Mouse (Mus musculus): ENCODE data around the gene Gm45021. TPM values are rescaled to one million over a fixed set of nuclear protein-coding genes. Genes with fewer than 3 reads are reported as not detected.
"Not testable (repeated sequence)": the region's sequence is repeated elsewhere in the genome, so short reads cannot be mapped to it uniquely, and the experiment has no call there.

Gene Gm45021
- polyA plus RNA-seq, 1 experiment from 2014 or later: not detected

DNA sequence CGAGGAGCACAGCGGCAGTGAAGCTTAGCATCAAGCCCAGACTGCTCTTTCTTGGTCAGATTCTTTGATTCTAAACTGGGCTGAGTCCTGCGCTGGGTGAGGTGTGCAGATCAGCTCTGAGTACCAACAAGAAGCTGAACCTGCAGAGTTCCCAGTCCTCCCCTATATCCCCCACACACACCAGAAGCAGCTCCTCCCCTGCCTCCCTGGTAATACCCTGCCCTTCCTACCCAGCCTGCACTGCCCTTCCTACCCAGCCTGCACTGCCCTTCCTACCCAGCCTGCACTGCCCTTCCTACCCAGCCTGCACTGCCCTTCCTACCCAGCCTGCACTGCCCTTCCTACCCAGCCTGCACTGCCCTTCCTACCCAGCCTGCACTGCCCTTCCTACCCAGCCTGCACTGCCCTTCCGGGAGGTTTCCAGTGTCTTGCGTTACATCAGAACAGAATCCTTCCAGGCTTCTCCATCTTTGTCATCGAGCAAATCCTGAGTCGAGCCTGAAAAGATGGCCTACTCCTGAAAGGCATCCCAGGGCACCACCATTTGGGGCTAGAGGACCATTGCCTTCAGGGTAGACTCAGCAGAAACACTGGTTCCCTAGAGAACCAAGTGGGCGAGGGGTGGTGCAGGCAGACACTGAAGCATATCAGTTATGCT is 32.9 kb downstream of the Gm45021 start:
- H3K4me2 ChIP-seq (ENCODE audit: low read length); H3K4me1 ChIP-seq (ENCODE audit: control insufficient read depth, insufficient read depth, low read length): not testable (repeated sequence)
- 88% methylated on average over 8 of the region's 8 CpGs for WGBS

DNA sequence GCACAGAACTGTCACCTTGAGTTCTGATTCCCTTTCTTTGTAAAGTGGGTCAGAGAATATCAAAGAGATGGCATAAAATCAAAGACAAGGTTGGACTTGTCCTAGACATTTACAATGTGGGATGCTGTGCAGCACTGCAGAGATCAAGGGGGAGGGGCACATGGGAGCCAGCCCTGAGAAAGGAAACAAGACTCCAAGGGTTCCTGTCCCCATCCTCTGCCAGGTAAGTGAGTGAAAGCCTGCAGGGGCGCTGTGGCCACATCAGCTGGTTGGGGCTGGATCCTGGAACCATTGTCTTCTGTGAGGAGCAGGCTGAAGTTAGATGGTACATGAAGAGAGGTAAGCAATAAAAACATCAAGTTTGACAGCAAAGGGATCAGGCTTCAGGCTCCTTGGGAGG is 34.0 kb downstream of the Gm45021 start:
- Histone ChIP-seq H3K9me3 (replicated peaks; ENCODE audit: control insufficient read depth, low read length, poor library complexity, severe bottlenecking) (no peaks in the 10 kb centered on the region), H3K4me3 (ENCODE audit: low read depth, low read length) (no peak overlapping the region), H3K9ac (ENCODE audit: low read depth, low read length) (no peak overlapping the region), H3K27ac (ENCODE audit: low read length) (no peak overlapping the region), H3K36me3 (ENCODE audit: control insufficient read depth, insufficient read depth, low read length) (peaks cover 16% of the 10 kb centered on the region), H3K4me2 (ENCODE audit: low read length) (no peak overlapping the region), H3K4me1 (ENCODE audit: control insufficient read depth, insufficient read depth, low read length) (peaks cover 8% of the 10 kb centered on the region), H3K27me3 (ENCODE audit: control insufficient read depth, insufficient read depth, low read depth, low read length) (peaks cover 5% of the 10 kb centered on the region)
- 33% methylated on average over 1 of the region's 1 CpGs for WGBS
- ATAC-seq: no peak

More for the DNA sequence above, 32.9 kb downstream of the Gm45021 start:
- not testable (repeated sequence) for H3K9ac ChIP-seq (ENCODE audit: low read depth, low read length); ATAC-seq; H3K9me3 ChIP-seq (replicated peaks; ENCODE audit: control insufficient read depth, low read length, poor library complexity, severe bottlenecking); H3K27me3 ChIP-seq (ENCODE audit: control insufficient read depth, insufficient read depth, low read depth, low read length); H3K27ac ChIP-seq (ENCODE audit: low read length); H3K4me3 ChIP-seq (ENCODE audit: low read depth, low read length)
- H3K36me3 ChIP-seq (ENCODE audit: control insufficient read depth, insufficient read depth, low read length): peaks cover 16% of the 10 kb centered on the region

DNA sequence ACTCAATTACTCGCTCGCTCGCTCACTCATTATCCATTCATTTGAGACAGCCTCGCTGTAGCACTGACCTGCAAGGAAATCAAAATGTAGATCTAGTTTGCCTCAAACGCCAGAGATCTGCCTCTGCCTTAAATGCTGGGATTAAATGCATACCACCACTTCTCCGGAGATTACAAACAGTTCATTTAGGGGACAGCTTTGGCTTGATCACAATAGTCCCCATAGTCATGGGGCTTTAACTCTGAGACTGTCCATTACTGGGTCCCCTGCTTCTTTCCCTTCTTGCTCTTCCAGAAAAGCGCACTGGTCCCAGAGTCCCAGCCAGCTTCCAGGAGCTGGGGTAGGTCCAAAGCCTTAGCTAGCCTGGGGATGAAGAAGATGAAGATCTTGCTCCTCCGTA is 37.1 kb downstream of the Gm45021 start, which contains the start of gene AI854703:
Gene AI854703 (plus strand): TSS at position 301 of the 400 bp plus-strand sequence.
- peak within 1 kb of the TSS; percentile 74 for H3K9ac ChIP-seq (ENCODE audit: low read depth, low read length)
- 22% methylated on average over 8 of the region's 8 CpGs for WGBS

DNA sequence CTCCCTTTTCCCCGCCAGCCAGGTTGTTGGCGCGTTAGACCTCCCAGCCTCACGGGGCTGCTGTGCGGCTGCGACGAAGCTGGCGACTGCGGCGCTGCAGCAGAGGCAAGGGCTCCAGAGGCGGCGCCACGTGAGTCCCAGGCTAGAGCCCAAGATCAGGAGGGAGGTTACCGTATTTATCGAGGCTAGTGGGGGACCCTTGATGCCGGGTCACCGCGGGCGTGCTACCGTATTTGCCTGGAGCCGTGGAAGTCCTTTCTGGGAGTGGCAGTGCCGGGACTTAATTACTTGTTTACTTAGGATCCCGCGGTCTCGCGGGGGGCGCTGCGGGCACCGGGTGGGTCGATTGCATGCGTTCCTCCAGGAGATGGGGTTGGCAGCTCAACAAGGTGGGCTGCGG is 37.6 kb downstream of the Gm45021 start:
- under 1% methylated on average over 32 of the region's 32 CpGs for WGBS
- Histone ChIP-seq H3K36me3 (ENCODE audit: control insufficient read depth, insufficient read depth, low read length) (no peaks in the 10 kb centered on the region), H3K9ac (ENCODE audit: low read depth, low read length) (peak overlapping the region; percentile 74), H3K4me3 (ENCODE audit: low read depth, low read length) (peak overlapping the region; percentile 51), H3K9me3 (replicated peaks; ENCODE audit: control insufficient read depth, low read length, poor library complexity, severe bottlenecking) (no peaks in the 10 kb centered on the region), H3K27me3 (ENCODE audit: control insufficient read depth, insufficient read depth, low read depth, low read length) (peaks cover 5% of the 10 kb centered on the region), H3K27ac (ENCODE audit: low read length) (no peak overlapping the region), H3K4me2 (ENCODE audit: low read length) (peak overlapping the region; percentile 82), H3K4me1 (ENCODE audit: control insufficient read depth, insufficient read depth, low read length) (peaks cover 17% of the 10 kb centered on the region)
- peak; percentile 46 for ATAC-seq

More for the DNA sequence above, 37.1 kb downstream of the Gm45021 start, which contains the start of gene AI854703:
- Histone ChIP-seq H3K4me3 (ENCODE audit: low read depth, low read length) (peak within 1 kb of the TSS; percentile 51), H3K36me3 (ENCODE audit: control insufficient read depth, insufficient read depth, low read length) (no peaks in the 10 kb centered on the region), H3K27ac (ENCODE audit: low read length) (no peak within 1 kb of the TSS), H3K4me2 (ENCODE audit: low read length) (peak within 1 kb of the TSS; percentile 82), H3K9me3 (replicated peaks; ENCODE audit: control insufficient read depth, low read length, poor library complexity, severe bottlenecking) (no peaks in the 10 kb centered on the region), H3K4me1 (ENCODE audit: control insufficient read depth, insufficient read depth, low read length) (peaks cover 17% of the 10 kb centered on the region), H3K27me3 (ENCODE audit: control insufficient read depth, insufficient read depth, low read depth, low read length) (peaks cover 5% of the 10 kb centered on the region)
- ATAC-seq: no peak

DNA sequence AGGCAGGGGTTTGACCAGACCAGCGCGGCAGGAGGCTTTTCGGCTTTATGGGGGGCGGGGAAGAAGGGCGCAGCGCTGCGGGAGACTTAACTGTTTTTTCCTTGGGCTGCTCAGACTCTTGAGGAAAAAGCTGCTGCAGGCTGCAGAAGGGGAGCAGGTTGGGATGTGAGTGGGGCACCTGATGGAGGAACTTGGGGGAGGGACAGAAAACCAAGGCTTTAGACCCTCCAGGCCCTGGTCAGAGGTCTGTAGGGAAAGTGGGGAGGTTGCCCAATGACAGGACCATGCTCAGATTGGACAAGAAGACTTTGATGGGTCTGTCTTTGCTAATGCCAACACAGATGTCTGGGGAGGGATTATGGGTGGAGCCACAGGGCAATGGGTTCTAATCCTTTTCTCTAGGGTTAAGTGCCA is 38.1 kb downstream of the Gm45021 start:
- no peak for ATAC-seq
- H3K36me3 ChIP-seq (ENCODE audit: control insufficient read depth, insufficient read depth, low read length): no peaks in the 10 kb centered on the region
- H3K4me1 ChIP-seq (ENCODE audit: control insufficient read depth, insufficient read depth, low read length): peaks cover 17% of the 10 kb centered on the region
- 0% methylated on average over 7 of the region's 7 CpGs for WGBS
- H3K27me3 ChIP-seq (ENCODE audit: control insufficient read depth, insufficient read depth, low read depth, low read length): peaks cover 5% of the 10 kb centered on the region
- H3K27ac ChIP-seq (ENCODE audit: low read length): no peak overlapping the region
- peak overlapping the region; percentile 82 for H3K4me2 ChIP-seq (ENCODE audit: low read length)
- peak overlapping the region; percentile 51 for H3K4me3 ChIP-seq (ENCODE audit: low read depth, low read length)
- H3K9ac ChIP-seq (ENCODE audit: low read depth, low read length): peak overlapping the region; percentile 74
- no peaks in the 10 kb centered on the region for H3K9me3 ChIP-seq (replicated peaks; ENCODE audit: control insufficient read depth, low read length, poor library complexity, severe bottlenecking)

DNA sequence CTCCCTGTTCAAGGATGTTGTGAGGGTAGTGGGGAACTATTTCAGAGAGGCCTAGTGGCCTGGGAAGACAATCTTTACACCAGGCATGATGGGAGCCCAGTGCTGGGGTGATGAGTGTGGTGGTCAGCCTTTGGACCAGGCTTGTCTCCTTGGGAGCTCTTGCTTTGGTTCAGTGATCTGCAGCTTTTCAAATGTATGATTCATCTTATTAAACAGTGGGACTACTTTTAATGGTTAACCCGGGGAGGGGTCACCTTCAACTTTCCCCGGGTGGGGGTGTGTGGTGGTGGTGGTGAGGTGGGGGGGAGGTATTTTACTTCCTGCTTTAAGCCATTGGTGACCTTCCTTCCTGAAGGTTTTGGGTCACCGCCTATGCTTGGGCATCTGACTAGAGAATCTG is 39.0 kb downstream of the Gm45021 start:
- ATAC-seq: no peak
- peaks cover 17% of the 10 kb centered on the region for H3K4me1 ChIP-seq (ENCODE audit: control insufficient read depth, insufficient read depth, low read length)
- no peaks in the 10 kb centered on the region for H3K36me3 ChIP-seq (ENCODE audit: control insufficient read depth, insufficient read depth, low read length)
- H3K9me3 ChIP-seq (replicated peaks; ENCODE audit: control insufficient read depth, low read length, poor library complexity, severe bottlenecking): no peaks in the 10 kb centered on the region
- no peak overlapping the region for H3K27ac ChIP-seq (ENCODE audit: low read length)
- 82% methylated on average over 3 of the region's 3 CpGs for WGBS
- peaks cover 5% of the 10 kb centered on the region for H3K27me3 ChIP-seq (ENCODE audit: control insufficient read depth, insufficient read depth, low read depth, low read length)
- no peak overlapping the region for H3K4me3 ChIP-seq (ENCODE audit: low read depth, low read length)
- H3K4me2 ChIP-seq (ENCODE audit: low read length): peak overlapping the region; percentile 79; the same call in 1 of the 2 replicates
- 0 out of 2 replicates have a peak overlapping the region, but pooled peaks have one; percentile 76 for H3K9ac ChIP-seq (ENCODE audit: low read depth, low read length)

DNA sequence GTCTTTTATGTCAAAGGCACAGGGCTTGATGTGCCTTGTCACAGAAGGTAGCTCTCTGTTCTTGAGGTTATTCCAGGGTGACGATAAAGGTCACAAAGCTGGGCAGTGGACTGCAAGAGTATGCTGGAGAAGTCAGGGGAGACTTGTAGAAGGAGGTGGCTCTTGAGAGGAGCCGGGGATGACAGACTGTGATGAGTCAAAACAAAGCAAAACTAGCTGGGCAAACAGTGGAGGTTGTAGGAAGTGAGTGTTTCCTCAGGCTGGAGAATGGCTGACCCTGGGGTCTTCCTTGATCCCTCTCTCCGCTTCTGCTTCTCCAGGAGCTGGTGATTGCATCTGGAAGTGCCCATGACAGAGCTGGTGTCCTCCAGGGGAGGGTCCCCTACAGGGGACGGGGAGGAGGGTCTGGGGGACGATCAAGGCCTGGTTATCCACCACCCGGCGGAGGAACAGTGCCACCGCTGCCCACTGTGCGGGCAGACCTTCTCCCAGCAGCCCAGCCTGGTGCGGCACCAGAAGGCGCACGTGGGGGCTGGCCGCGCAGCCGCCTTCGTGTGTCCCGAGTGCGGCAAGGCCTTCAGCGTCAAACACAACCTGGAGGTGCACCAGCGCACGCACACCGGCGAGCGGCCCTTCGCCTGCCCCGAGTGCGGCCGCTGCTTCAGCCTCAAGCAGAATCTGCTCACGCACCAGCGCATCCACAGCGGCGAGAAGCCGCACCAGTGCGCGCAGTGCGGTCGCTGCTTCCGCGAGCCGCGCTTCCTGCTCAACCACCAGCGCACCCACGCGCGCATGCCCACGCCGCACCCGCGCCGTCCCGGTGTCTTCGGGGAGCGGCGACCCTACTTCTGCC is 39.6 kb downstream of the Gm45021 start:
- 4% methylated on average over 54 of the region's 54 CpGs for WGBS
- ATAC-seq: peak; percentile 73
- Histone ChIP-seq H3K27me3 (ENCODE audit: control insufficient read depth, insufficient read depth, low read depth, low read length) (peaks cover 5% of the 10 kb centered on the region), H3K4me2 (ENCODE audit: low read length) (peak overlapping the region; percentile 79), H3K36me3 (ENCODE audit: control insufficient read depth, insufficient read depth, low read length) (no peaks in the 10 kb centered on the region), H3K9ac (ENCODE audit: low read depth, low read length) (peak overlapping the region; percentile 76), H3K4me3 (ENCODE audit: low read depth, low read length) (peak overlapping the region; percentile 48), H3K9me3 (replicated peaks; ENCODE audit: control insufficient read depth, low read length, poor library complexity, severe bottlenecking) (no peaks in the 10 kb centered on the region), H3K4me1 (ENCODE audit: control insufficient read depth, insufficient read depth, low read length) (peaks cover 17% of the 10 kb centered on the region), H3K27ac (ENCODE audit: low read length) (peak overlapping the region; percentile 59)

DNA sequence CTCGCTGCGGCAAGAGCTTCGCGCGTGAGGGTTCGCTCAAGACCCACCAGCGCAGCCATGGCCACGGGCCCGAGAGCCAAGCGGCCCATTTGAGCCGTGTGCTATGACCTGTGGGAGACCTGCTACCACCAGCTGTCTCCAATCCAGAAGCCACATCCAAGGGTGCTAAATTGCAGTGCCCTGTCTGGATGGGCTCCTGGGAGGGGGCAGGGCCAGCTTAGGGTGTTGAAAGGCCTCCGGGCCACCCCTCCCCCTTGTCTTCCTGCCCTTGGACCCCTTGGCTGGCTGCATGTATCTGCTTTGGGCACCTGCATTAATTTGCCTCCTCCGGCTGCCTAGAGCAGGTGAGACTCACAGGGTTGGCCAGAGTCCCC is 40.2 kb downstream of the Gm45021 start:
- H3K27ac ChIP-seq (ENCODE audit: low read length): peak overlapping the region; percentile 59
- no peaks in the 10 kb centered on the region for H3K36me3 ChIP-seq (ENCODE audit: control insufficient read depth, insufficient read depth, low read length)
- peak overlapping the region; percentile 79 for H3K4me2 ChIP-seq (ENCODE audit: low read length)
- H3K4me1 ChIP-seq (ENCODE audit: control insufficient read depth, insufficient read depth, low read length): peaks cover 17% of the 10 kb centered on the region
- peaks cover 5% of the 10 kb centered on the region for H3K27me3 ChIP-seq (ENCODE audit: control insufficient read depth, insufficient read depth, low read depth, low read length)
- peak; percentile 29 for ATAC-seq
- no peaks in the 10 kb centered on the region for H3K9me3 ChIP-seq (replicated peaks; ENCODE audit: control insufficient read depth, low read length, poor library complexity, severe bottlenecking)
- peak overlapping the region; percentile 76 for H3K9ac ChIP-seq (ENCODE audit: low read depth, low read length)
- H3K4me3 ChIP-seq (ENCODE audit: low read depth, low read length): peak overlapping the region; percentile 48
- 14% methylated on average over 13 of the region's 13 CpGs for WGBS

DNA sequence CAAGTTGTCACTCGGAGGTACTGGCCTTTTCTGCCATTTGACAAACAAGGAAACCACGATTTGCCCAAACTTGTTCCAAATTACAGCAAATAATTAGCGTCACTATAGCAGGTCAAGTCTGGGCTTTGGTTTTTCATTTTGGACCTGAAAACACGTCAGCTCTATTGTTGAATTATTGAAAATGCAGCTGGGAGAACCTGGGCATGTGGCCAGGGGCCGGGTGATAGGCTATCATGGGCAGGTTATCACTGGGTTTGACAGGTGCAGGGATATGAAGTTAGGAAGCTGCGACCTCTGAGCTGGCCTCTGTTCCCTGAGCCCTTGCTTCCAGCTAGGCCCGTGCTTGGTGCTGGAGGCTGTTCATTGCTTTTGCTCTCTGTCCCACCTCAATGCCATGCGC is 41.4 kb downstream of the Gm45021 start:
- Histone ChIP-seq H3K9ac (ENCODE audit: low read depth, low read length) (no peak overlapping the region), H3K4me2 (ENCODE audit: low read length) (no peak overlapping the region), H3K36me3 (ENCODE audit: control insufficient read depth, insufficient read depth, low read length) (no peaks in the 10 kb centered on the region), H3K4me3 (ENCODE audit: low read depth, low read length) (no peak overlapping the region), H3K9me3 (replicated peaks; ENCODE audit: control insufficient read depth, low read length, poor library complexity, severe bottlenecking) (no peaks in the 10 kb centered on the region), H3K27ac (ENCODE audit: low read length) (no peak overlapping the region), H3K27me3 (ENCODE audit: control insufficient read depth, insufficient read depth, low read depth, low read length) (peaks cover 5% of the 10 kb centered on the region), H3K4me1 (ENCODE audit: control insufficient read depth, insufficient read depth, low read length) (peaks cover 17% of the 10 kb centered on the region)
- 89% methylated on average over 8 of the region's 8 CpGs for WGBS
- no peak for ATAC-seq
